Mouse (Mus musculus) heart, adult 2 months (tissue): ENCODE results near the gene Nipbl. TPM values are rescaled to one million over a fixed set of nuclear protein-coding genes. Genes with fewer than 3 reads are reported as not detected.

ENCODE experiments used
- DNase-seq, 2 experiments: peaks; one replicate each; pipeline ENCODE4 v3.0.0; 2021
- H3K27ac ChIP-seq: fragments of 200-600 bp; 2 replicates; pipeline ENCODE4 v1.8.1; 2022
- H3K27me3 ChIP-seq: fragments of 200-500 bp; 2 replicates; pipeline ENCODE4 v1.6.1; 2012; ENCODE audit warnings: mild to moderate bottlenecking, low read length, inconsistent platforms, mixed read lengths; ENCODE audit not compliant: control insufficient read depth, insufficient read depth
- H3K36me3 ChIP-seq: fragments of 200-500 bp; 2 replicates; pipeline ENCODE4 v1.6.1; 2012; ENCODE audit warnings: low read length, inconsistent platforms; ENCODE audit not compliant: control insufficient read depth, insufficient read depth
- H3K4me1 ChIP-seq: fragments of 200-500 bp; 2 replicates; pipeline ENCODE4 v1.6.1; 2011; ENCODE audit warnings: low read length; ENCODE audit not compliant: control insufficient read depth, insufficient read depth
- H3K4me3 ChIP-seq: fragments of 200-600 bp; 2 replicates; pipeline ENCODE4 v1.8.1; 2022
- H3K79me2 ChIP-seq: fragments of 200-500 bp; replicated peaks from 2 replicates; pipeline ENCODE4 v1.6.1; 2012; ENCODE audit warnings: mild to moderate bottlenecking, inconsistent platforms, low read length, moderate library complexity, mixed read lengths; ENCODE audit not compliant: control insufficient read depth, insufficient read depth
- H3K9ac ChIP-seq: fragments of 200-500 bp; 2 replicates; pipeline ENCODE4 v1.6.1; 2012; ENCODE audit warnings: low read depth, mild to moderate bottlenecking, control low read depth, inconsistent platforms, low read length, mixed read lengths
- CTCF ChIP-seq: fragments of 200-600 bp; IDR thresholded peaks from 2 replicates; pipeline ENCODE4 v1.8.1; 2022; ENCODE audit warnings: antibody characterized with exemption, mild to moderate bottlenecking, moderate library complexity
- EP300 ChIP-seq: fragments of 200-500 bp; IDR thresholded peaks from 2 replicates; pipeline ENCODE4 v1.6.1; 2011; ENCODE audit warnings: low read depth, low read length, control low read depth; ENCODE audit not compliant: insufficient read depth
- POLR2A ChIP-seq: fragments of 200-500 bp; IDR thresholded peaks from 2 replicates; pipeline ENCODE4 v1.6.1; 2011; ENCODE audit warnings: mild to moderate bottlenecking, low read depth, low read length, control low read depth; ENCODE audit not compliant: insufficient read depth
- WGBS: fragments of 180-500 bp; shearing (Covaris S2); methylation state at CpG from one replicate; pipeline ENCODE4 v1.1.7; 2018; 5-methylcytosine and 5-hydroxymethylcytosine counted together
- intact Hi-C: fragments of 180-260 bp; cut with DNase I; formaldehyde crosslinking; loops from one replicate; pipeline ENCODE4 v1.15.1; 2025
- polyA plus RNA-seq: library from polyadenylated mRNA; depleted of rRNA; stranded (reverse); fragments of >200 nt; gene quantifications from 2 replicates; pipeline ENCODE4 v1.2.3, GENCODE M21; 2012
- total RNA-seq, 2 experiments: library from RNA; stranded (reverse); gene quantifications; 2 replicates each; pipeline ENCODE4 v1.2.3; 2021

The Nipbl gene
- total and polyA plus RNA-seq, 3 experiments = 4.1 to 29.5 (median 26.6) TPM

- Histone ChIP-seq H3K4me1 (peaks cover 3% of the 10 kb centered on the region), H3K9ac (no peak overlapping the region; the same call in 1 of the 2 replicates), H3K36me3 (peaks cover 5% of the 10 kb centered on the region), H3K79me2 (no peaks in the 10 kb centered on the region), H3K4me3 (peak overlapping the region; percentile 86), H3K27ac (peak overlapping the region; percentile 92), H3K27me3 (no peaks in the 10 kb centered on the region)
- DNase-seq = peak in 1 of 2 experiments; percentile 18
- intact Hi-C loops = loop anchor here (10.0 kb wide), 1 partner anchor 342 kb away; the partner anchor contains the start of gene Nup155
- peak; percentile 53 for TF ChIP-seq CTCF
- no peak for TF ChIP-seq POLR2A
- 3% methylated on average over 6 of the region's 6 CpGs for WGBS
Observed at GRCm38 (mm10) chr15:8446435-8446834, 2.2 kb upstream of the Nipbl start.

GRCm38 (mm10) chr15:8445951-8446419 is 1.7 kb upstream of the Nipbl start:
- under 1% methylated on average over 19 of the region's 19 CpGs for WGBS
- peak overlapping the region; percentile 75 for H3K9ac ChIP-seq
- H3K4me1 ChIP-seq = peaks cover 3% of the 10 kb centered on the region
- TF ChIP-seq POLR2A (no peak), CTCF (no peak), EP300 (no peak)
- H3K27ac ChIP-seq = peak overlapping the region; percentile 92
- H3K36me3 ChIP-seq = peaks cover 5% of the 10 kb centered on the region
- DNase-seq = peak; percentile 37 to 57
- peak overlapping the region; percentile 86 for H3K4me3 ChIP-seq
- intact Hi-C loops = loop anchor here (2.0 to 10.0 kb wide), 2 partner anchors 63 to 341 kb away; partner anchors contain the start of gene Nup155
- H3K79me2 ChIP-seq = no peaks in the 10 kb centered on the region
- H3K27me3 ChIP-seq = no peaks in the 10 kb centered on the region

GRCm38 (mm10) chr15:8444890-8445597 is 781 bp upstream of the Nipbl start:
- peaks cover 3% of the 10 kb centered on the region for H3K4me1 ChIP-seq
- DNase-seq = peak; percentile 81 to 87
- peak overlapping the region; percentile 98 for H3K9ac ChIP-seq
- WGBS = under 1% methylated on average over 57 of the region's 57 CpGs
- intact Hi-C loops = loop anchor here (2.0 to 10.0 kb wide), 3 partner anchors 43 to 340 kb away; partner anchors contain the start of gene Nup155
- TF ChIP-seq CTCF (peak; percentile 84), POLR2A (no peak), EP300 (0 out of 2 replicates have a peak, but pooled peaks have one; percentile 9)
- peak overlapping the region; percentile 92 for H3K27ac ChIP-seq
- no peaks in the 10 kb centered on the region for H3K79me2 ChIP-seq
- no peaks in the 10 kb centered on the region for H3K27me3 ChIP-seq
- H3K4me3 ChIP-seq = peak overlapping the region; percentile 86
- peaks cover 5% of the 10 kb centered on the region for H3K36me3 ChIP-seq

- Histone ChIP-seq H3K9ac (peak overlapping the region; percentile 98), H3K79me2 (peaks cover 3% of the 10 kb centered on the region; the same call in 1 of the 2 replicates), H3K4me3 (peak overlapping the region; percentile 66), H3K27me3 (no peaks in the 10 kb centered on the region), H3K36me3 (peaks cover 5% of the 10 kb centered on the region), H3K27ac (peak overlapping the region; percentile 92), H3K4me1 (peaks cover 3% of the 10 kb centered on the region)
- WGBS = under 1% methylated on average over 40 of the region's 40 CpGs
- TF ChIP-seq POLR2A (0 out of 2 replicates have a peak, but pooled peaks have one; percentile 27), EP300 (no peak), CTCF (no peak)
- peak; percentile 82 to 84 for DNase-seq
- intact Hi-C loops = loop anchor here (5.0 to 10.0 kb wide), 2 partner anchors 41 to 339 kb away; partner anchors contain the start of gene Nup155
Observed at GRCm38 (mm10) chr15:8443168-8443925, 916 bp downstream of the Nipbl start.

- DNase-seq = no peak
- WGBS = under 1% methylated on average over 6 of the region's 6 CpGs
- Histone ChIP-seq H3K4me3 (peak overlapping the region; percentile 66), H3K79me2 (peaks cover 3% of the 10 kb centered on the region; the same call in 1 of the 2 replicates), H3K9ac (peak overlapping the region; percentile 57), H3K27ac (peak overlapping the region; percentile 92), H3K4me1 (peaks cover 3% of the 10 kb centered on the region), H3K36me3 (peaks cover 5% of the 10 kb centered on the region), H3K27me3 (no peaks in the 10 kb centered on the region)
- intact Hi-C loops = loop anchor here (5.0 to 10.0 kb wide), 2 partner anchors 40 to 338 kb away; partner anchors contain the start of gene Nup155
- TF ChIP-seq POLR2A (no peak), CTCF (no peak), EP300 (no peak)
Observed at GRCm38 (mm10) chr15:8442761-8443160, 1.5 kb downstream of the Nipbl start.
